Mouse (Mus musculus): ENCODE results near the gene Hoxc13. TPM values are rescaled to one million over a fixed set of nuclear protein-coding genes. Genes with fewer than 3 reads are reported as not detected.

Hoxc13 gene
- polyA plus RNA-seq, 1 experiment from 2014 or later, result not detected

DNA sequence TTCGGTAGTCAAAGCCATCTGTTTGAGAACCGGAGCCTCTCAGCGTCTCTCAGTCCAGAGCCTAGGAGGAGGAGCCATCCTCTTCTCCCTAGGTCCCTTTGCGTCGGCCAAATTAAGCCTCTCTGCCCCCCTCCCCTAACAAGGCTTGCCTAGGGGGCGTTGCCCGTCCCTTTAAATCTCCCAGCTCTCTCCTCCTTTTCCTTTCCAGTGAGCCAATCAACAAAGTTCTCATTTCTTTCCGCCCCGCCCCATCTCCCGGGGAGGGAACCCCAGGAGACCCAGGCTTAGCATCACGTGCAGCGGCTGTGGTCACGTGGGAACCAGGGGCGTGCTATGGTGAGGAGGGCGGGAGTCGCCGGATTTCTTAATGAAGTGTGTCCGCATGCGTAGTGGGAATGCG is 284 bp upstream of the Hoxc13 start:
- peak; percentile 84 for DNase-seq (ENCODE audit: low spot score)
- Histone ChIP-seq H3K9me3 (replicated peaks) (no peaks in the 10 kb centered on the region), H3K36me3 (no peaks in the 10 kb centered on the region), H3K27ac (replicated peaks) (no peak overlapping the region), H3K27me3 (ENCODE audit: low read depth, poor library complexity, severe bottlenecking) (peaks cover 100% of the 10 kb centered on the region), H3K4me1 (peaks cover 15% of the 10 kb centered on the region), H3K4me3 (peak overlapping the region; percentile 40)
- WGBS, result 0% methylated on average over 19 of the region's 20 CpGs

DNA sequence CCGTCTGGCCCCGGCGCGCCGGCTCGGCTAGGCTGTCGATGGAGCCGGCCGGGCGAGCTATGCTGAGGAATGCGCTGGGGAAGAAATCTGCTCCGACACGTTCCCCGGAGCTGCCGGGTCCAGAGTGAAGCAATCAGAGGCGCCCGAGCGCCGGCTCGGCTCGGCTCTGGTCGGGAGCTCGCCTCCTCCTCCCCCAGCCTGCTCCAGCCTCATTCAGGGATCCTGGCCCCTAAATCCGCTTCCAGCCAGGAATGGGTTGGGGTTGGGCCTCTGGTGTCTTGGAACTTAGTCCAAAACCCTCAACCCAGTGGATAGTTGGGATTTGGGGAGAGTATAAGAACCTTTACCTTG is 1.1 kb downstream of the Hoxc13 start:
- under 1% methylated on average over 24 of the region's 24 CpGs for WGBS
- H3K27me3 ChIP-seq (ENCODE audit: low read depth, poor library complexity, severe bottlenecking), result peaks cover 100% of the 10 kb centered on the region
- H3K4me1 ChIP-seq, result peaks cover 15% of the 10 kb centered on the region
- no peak overlapping the region for H3K27ac ChIP-seq (replicated peaks)
- no peaks in the 10 kb centered on the region for H3K9me3 ChIP-seq (replicated peaks)
- DNase-seq (ENCODE audit: low spot score), result no peak
- H3K36me3 ChIP-seq, result no peaks in the 10 kb centered on the region
- no peak overlapping the region for H3K4me3 ChIP-seq

DNA sequence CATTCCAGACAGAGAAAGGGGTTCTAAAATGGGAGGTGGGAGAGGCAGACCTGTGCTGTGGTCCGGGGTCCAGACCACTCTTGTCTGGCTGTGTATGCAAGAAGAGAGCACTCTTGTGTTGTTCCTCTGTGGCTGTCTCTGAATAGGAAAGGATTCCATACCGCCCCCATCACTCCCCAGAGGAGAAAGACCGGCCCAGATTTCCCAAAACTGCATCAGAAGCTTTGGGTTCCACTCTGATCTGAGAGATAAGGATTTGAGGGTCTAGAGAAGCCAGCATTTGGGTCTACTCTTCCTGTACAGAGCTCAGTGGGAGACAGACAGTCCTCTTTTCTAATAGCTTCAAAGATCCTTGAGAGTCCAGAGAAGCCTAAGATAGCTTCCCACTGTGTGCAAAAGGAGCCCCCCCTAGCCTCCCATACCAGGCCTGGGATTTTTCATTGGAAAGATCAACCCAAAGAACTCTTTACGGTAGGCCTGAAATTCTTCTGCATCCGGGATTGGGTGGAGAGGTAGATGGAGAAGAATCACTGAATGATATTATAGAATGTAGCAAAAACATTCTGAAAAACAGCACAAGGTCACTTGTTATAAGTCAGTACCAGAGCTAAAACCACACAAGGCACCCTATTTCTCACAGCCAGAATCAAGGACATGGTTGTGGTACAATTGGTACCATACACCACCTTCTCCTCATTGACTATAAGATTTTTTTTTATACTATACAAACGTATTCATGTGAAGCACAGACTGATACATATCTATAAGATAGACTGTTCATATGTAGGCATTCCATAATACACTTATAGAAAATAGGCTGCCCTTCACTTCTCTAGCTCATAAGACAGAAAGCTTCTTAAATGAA is 2.0 kb downstream of the Hoxc13 start:
- 12% methylated on average over 6 of the region's 6 CpGs for WGBS
- Histone ChIP-seq H3K27me3 (ENCODE audit: low read depth, poor library complexity, severe bottlenecking) (peaks cover 100% of the 10 kb centered on the region), H3K4me3 (no peak overlapping the region), H3K27ac (replicated peaks) (no peak overlapping the region), H3K36me3 (no peaks in the 10 kb centered on the region), H3K9me3 (replicated peaks) (no peaks in the 10 kb centered on the region), H3K4me1 (peaks cover 15% of the 10 kb centered on the region)
- DNase-seq (ENCODE audit: low spot score), result peak; percentile 37

DNA sequence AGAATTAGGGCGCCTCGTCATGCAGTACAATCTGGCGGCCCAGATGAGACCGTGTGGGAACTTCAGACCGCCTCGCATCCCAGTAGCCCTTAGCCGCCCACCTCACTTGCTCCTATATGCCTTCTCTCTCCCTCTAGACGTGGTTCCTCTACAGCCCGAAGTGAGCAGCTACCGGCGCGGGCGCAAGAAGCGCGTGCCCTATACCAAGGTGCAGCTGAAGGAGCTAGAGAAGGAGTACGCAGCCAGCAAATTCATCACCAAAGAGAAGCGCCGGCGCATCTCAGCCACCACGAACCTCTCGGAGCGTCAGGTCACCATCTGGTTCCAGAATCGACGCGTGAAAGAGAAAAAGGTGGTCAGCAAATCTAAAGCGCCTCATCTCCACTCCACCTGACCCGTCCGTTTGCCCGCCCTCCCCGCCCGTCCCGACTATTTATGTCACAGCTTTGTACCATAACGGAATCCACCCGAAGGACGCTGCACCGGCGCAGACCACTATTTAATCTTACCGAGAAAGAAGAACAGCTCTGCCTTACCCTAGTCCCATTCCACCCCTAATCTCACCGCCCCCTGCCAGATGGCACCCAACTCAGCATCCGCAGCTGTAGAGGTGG is 6.2 kb downstream of the Hoxc13 start:
- H3K27ac ChIP-seq (replicated peaks), result no peak overlapping the region
- WGBS, result under 1% methylated on average over 40 of the region's 40 CpGs
- H3K4me1 ChIP-seq, result no peaks in the 10 kb centered on the region
- no peaks in the 10 kb centered on the region for H3K36me3 ChIP-seq
- H3K4me3 ChIP-seq, result no peak overlapping the region
- H3K27me3 ChIP-seq (ENCODE audit: low read depth, poor library complexity, severe bottlenecking), result peaks cover 100% of the 10 kb centered on the region
- no peaks in the 10 kb centered on the region for H3K9me3 ChIP-seq (replicated peaks)
- peak; percentile 47 for DNase-seq (ENCODE audit: low spot score)

- Histone ChIP-seq H3K36me3 (no peaks in the 10 kb centered on the region), H3K27ac (replicated peaks) (no peak overlapping the region), H3K9me3 (replicated peaks) (no peaks in the 10 kb centered on the region), H3K4me1 (no peaks in the 10 kb centered on the region), H3K27me3 (ENCODE audit: low read depth, poor library complexity, severe bottlenecking) (peaks cover 100% of the 10 kb centered on the region), H3K4me3 (no peak overlapping the region)
- 1% methylated on average over 23 of the region's 23 CpGs for WGBS
- no peak for DNase-seq (ENCODE audit: low spot score)
Observed at GRCm38 (mm10) chr15:102931706-102932358, 10.9 kb downstream of the Hoxc13 start.

DNA sequence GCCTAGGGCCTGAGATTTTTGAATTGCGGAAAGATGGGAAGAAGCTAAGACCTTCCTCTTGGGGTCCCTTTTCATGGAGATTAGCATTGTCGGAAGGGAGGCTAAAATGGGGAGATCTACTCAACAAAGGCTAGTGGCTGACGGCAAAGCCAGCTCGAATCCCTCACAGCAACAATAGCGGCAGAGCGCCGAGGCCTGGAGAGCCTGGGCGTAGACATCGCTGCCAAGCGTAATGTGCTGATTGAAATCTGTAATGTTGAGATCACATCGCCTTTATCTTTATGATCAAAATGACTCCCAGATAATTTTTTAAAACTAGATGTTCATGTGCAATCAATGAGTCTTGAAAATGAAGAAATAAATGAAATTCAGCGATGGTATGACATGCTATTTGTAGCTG is 13.5 kb downstream of the Hoxc13 start:
- WGBS, result under 1% methylated on average over 12 of the region's 12 CpGs
- Histone ChIP-seq H3K9me3 (replicated peaks) (no peaks in the 10 kb centered on the region), H3K36me3 (no peaks in the 10 kb centered on the region), H3K27ac (replicated peaks) (no peak overlapping the region), H3K4me1 (no peaks in the 10 kb centered on the region), H3K27me3 (ENCODE audit: low read depth, poor library complexity, severe bottlenecking) (peaks cover 100% of the 10 kb centered on the region), H3K4me3 (no peak overlapping the region)
- DNase-seq (ENCODE audit: low spot score), result no peak

- under 1% methylated on average over 27 of the region's 27 CpGs for WGBS
- H3K27ac ChIP-seq (replicated peaks), result no peak overlapping the region
- H3K27me3 ChIP-seq (ENCODE audit: low read depth, poor library complexity, severe bottlenecking), result peaks cover 100% of the 10 kb centered on the region
- H3K4me1 ChIP-seq, result 0 out of 2 replicates have a peak, but pooled peaks cover 2% of the 10 kb centered on the region
- no peak overlapping the region for H3K4me3 ChIP-seq
- DNase-seq (ENCODE audit: low spot score), result no peak
- H3K9me3 ChIP-seq (replicated peaks), result no peaks in the 10 kb centered on the region
- H3K36me3 ChIP-seq, result no peaks in the 10 kb centered on the region
Observed at GRCm38 (mm10) chr15:102934897-102935296, 14.0 kb downstream of the Hoxc13 start.

DNA sequence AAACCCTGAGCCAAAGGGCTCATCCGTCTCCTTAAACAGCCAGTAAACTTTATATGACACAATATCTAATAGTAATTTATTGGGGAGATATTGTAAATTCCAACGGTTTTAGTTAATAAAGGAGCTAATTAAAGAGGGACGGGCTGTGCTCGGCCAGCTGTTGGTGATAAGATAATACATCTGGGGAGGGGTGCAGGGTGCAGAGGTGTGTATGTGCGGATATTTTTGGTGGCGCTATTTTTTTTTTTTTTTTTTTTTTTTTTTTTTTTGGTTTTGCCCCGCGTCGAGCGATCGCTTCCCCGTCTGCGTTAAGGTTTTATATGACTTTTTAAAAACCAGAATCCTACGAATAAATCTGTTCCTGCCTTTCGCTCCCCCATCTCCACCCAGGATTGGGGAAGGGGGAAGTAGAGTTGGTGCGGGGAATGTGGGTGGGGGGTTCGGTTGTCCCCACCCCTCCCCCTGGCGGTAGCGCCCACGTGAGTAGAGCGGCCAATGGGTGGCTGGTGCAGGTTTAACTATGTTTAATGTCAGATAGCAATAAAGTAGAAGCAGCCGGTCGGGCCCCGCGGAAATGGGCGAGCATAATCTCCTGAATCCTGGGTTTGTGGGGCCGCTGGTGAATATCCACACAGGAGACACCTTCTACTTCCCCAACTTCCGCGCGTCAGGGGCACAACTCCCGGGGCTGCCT is 15.5 kb downstream of the Hoxc13 start, which contains the start of gene Hoxc12:
TSS of gene Hoxc12 (plus strand) at position 479 of the 694 bp plus-strand sequence.
- no peak for DNase-seq (ENCODE audit: low spot score)
- H3K9me3 ChIP-seq (replicated peaks), result no peaks in the 10 kb centered on the region
- H3K36me3 ChIP-seq, result no peaks in the 10 kb centered on the region
- H3K4me3 ChIP-seq, result no peak within 1 kb of the TSS
- H3K27me3 ChIP-seq (ENCODE audit: low read depth, poor library complexity, severe bottlenecking), result peaks cover 100% of the 10 kb centered on the region
- WGBS, result 1% methylated on average over 31 of the region's 31 CpGs
- H3K4me1 ChIP-seq, result 0 out of 2 replicates have a peak, but pooled peaks cover 2% of the 10 kb centered on the region
- H3K27ac ChIP-seq (replicated peaks), result no peak within 1 kb of the TSS

GRCm38 (mm10) chr15:102937036-102937666 is 16.2 kb downstream of the Hoxc13 start:
- H3K4me3 ChIP-seq, result no peak overlapping the region
- no peaks in the 10 kb centered on the region for H3K9me3 ChIP-seq (replicated peaks)
- no peaks in the 10 kb centered on the region for H3K36me3 ChIP-seq
- DNase-seq (ENCODE audit: low spot score), result no peak
- peaks cover 100% of the 10 kb centered on the region for H3K27me3 ChIP-seq (ENCODE audit: low read depth, poor library complexity, severe bottlenecking)
- 0 out of 2 replicates have a peak, but pooled peaks cover 2% of the 10 kb centered on the region for H3K4me1 ChIP-seq
- WGBS, result under 1% methylated on average over 50 of the region's 50 CpGs
- H3K27ac ChIP-seq (replicated peaks), result no peak overlapping the region

DNA sequence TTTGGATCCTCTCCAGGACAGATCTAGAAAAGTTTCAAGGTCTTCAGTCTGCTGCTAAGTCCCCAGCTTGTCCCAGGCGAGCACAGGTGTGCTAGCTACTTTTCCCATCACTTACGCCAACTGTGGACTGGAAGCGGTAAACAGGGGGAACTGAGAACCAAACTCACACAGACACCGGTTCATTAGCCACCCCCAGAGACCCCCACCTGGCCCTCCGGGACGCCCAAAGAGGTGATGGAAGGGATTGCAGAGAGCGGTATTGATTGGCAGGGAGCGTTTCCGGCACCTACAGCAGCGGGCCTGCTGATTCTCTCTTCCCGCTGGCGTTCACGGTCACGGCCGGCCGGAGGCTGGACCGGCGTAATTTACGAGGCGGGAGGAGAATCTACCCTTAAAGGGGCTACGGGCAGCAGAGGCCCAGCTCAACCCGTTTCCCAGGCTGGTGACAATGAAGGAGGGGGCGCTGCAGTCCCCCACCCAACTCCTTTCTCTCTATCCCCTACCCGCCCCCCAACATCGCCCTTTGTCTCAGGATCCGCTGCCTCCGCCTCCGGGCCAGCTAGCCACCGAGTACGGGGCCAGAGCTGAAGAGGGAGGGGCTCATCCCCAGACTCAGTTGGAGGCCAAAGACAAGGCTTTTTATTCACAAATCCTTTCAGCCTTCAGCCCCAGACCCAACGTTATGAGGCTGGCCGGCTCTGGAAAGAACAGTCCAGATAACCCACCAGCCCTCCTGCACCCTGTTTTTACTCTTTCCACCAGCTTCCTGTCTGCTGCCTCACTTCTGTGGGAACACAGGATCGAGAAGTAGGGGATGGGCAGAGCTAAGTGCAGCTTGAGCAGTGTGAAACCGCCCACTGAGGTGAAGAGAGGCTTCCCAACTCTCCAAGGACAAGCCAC is 18.6 kb downstream of the Hoxc13 start:
- no peak for DNase-seq (ENCODE audit: low spot score)
- whole genome bisulfite sequencing, result 1% methylated on average over 34 of the region's 34 CpGs

DNA sequence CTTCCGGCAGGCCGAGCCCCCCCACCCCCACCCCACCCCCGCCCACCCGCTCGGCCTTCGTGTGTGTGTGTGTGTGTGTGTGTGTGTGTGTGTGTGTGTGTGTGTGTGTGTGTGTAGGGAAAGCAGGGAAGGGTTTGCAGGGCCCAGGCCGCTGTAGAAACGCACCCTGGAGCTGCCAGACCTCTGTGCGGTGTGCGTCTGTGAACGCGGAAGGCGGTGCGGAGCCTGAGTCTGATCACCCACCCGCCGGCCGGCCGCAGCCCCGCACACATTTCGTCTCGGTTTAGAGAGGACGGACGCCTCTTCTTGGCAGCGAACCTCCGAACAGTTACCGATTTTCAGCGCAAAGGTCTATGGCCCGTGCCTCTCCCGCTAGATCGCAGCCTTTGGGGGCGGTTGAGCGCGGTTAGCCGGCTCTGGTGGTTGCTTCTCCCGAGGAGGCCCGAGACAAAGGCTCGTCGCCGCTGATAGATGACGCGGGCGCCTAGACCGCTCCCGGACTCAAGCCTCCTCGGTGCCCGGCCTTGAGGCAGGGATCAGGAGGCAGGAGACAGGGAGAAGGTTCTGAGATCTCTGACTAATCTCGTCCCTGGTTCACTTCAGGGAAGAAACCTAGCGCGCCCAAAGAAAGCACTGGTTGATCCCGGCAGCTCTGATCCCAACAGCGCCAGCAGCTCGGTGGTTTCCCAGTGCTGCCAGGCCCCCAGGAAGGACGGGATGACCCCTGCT is 22.0 kb downstream of the Hoxc13 start:
- H3K4me3 ChIP-seq, result peak overlapping the region; percentile 38
- peaks cover 12% of the 10 kb centered on the region for H3K4me1 ChIP-seq
- no peaks in the 10 kb centered on the region for H3K36me3 ChIP-seq
- DNase-seq (ENCODE audit: low spot score), result peak; percentile 68
- peaks cover 100% of the 10 kb centered on the region for H3K27me3 ChIP-seq (ENCODE audit: low read depth, poor library complexity, severe bottlenecking)
- H3K27ac ChIP-seq (replicated peaks), result no peak overlapping the region
- H3K9me3 ChIP-seq (replicated peaks), result no peaks in the 10 kb centered on the region
- WGBS, result under 1% methylated on average over 51 of the region's 53 CpGs

More for the DNA sequence above, 18.6 kb downstream of the Hoxc13 start:
- Histone ChIP-seq H3K4me1 (peaks cover 12% of the 10 kb centered on the region), H3K36me3 (no peaks in the 10 kb centered on the region), H3K27me3 (ENCODE audit: low read depth, poor library complexity, severe bottlenecking) (peaks cover 100% of the 10 kb centered on the region), H3K9me3 (replicated peaks) (no peaks in the 10 kb centered on the region), H3K27ac (replicated peaks) (no peak overlapping the region), H3K4me3 (no peak overlapping the region)

Measured in midbrain, embryonic 10.5 days (tissue).